Mouse (Mus musculus) MEL-GATA-1-ER (cell line): ENCODE results near the gene Zbtb14.

ENCODE experiments used
- DNase-seq: peaks from one replicate; pipeline ENCODE4 v3.0.0-alpha.2; 2012; ENCODE audit warnings: low read depth; ENCODE audit errors: extremely low read depth

Zbtb14 gene

GRCm38 (mm10) chr17:69382511-69383100, at the start of gene Zbtb14:
Gene Zbtb14 (plus strand): TSS chr17:69383050.
- DNase-seq: peak; percentile 84

- no peak for DNase-seq
These were observed 36.8 kb upstream of the Zbtb14 start for GRCm38 (mm10) chr17:69346056-69346455.

DNA sequence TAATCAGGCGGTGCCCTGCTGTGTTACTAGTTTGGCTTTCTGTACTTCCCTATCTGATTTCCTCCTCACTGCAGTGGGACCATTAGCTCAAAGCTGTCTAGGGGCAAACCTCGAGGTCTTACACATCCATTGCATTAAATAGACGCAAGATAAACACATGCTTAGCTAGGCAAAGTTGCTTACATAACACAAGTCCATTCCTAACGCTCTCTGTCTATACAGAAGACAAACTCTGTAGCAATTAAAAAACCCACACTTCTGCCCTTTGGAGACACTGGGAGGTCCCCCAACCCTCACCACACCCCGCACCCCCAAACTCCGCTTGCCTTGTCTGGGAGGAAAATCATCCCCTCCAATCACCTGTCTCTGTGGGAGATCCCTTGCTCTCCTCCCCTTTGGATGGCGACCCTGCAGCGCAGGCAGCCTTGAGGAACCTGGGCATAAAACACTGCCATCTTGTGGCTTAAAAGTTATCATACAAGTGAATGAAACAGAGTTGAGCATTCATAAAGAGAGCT, 33.8 kb upstream of the Zbtb14 start:
- no peak for DNase-seq

DNA sequence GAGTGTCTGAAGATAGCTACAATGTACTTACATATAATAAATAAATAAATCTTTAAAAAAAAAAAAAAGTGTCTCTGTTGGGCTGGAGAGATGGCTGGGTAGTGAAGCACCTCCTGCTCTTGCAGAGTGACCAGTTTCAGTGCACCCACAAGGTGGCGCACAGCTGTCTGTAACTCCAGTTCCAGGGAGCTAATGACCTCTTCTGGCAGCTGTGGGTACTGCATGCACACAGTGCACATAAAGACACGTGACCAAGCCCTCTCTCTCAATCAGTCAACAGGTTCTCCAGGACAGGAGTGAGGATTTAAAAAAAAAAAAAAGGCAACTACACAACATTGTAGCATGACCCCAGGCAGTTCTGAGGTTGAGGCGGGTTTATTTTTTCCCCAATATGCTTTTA, 17.8 kb upstream of the Zbtb14 start:
- DNase-seq: peak; percentile 21

GRCm38 (mm10) chr17:69380838-69381237, 2.0 kb upstream of the Zbtb14 start:
- DNase-seq: no peak

DNA sequence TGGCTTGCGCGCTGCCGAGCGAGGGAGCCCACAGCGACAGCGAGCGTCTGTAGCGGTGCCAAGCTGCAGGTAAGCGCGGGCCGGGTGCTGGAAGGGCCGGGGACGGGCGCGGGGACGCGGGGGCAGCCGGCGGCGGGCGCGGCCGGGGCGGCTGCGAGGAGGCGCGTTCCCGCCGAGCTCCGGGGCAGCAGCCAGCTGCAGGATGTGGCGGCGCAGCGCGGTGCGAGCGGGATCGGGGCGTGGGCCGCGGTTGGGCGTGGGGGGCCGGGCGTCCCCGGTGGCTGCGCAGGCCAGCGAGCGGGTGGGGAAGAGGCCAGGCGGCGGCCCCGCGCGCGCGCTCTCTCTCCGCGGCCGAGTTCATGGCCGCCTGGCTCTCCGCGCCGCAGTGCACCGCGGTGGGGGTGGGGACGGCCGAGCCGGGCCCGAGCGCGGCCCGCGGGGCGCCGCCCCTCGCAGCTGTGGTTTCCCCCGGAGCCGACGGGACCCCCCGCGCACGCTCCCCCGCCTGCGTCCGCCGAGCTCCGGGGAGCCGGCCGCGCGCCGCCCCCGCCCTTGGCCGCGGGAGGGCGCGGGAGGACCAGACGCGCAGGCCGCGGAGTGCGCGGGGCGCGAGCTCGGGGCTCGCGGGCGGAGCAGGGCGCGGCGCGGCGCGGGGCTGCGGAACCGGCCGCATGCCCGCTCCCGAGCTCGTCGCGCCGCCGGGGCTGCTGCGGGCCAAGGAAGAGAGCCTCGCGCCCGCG, 521 bp downstream of the Zbtb14 start:
- DNase-seq: no peak

- no peak for DNase-seq
These were observed 1.3 kb downstream of the Zbtb14 start for GRCm38 (mm10) chr17:69383941-69384665.

DNA sequence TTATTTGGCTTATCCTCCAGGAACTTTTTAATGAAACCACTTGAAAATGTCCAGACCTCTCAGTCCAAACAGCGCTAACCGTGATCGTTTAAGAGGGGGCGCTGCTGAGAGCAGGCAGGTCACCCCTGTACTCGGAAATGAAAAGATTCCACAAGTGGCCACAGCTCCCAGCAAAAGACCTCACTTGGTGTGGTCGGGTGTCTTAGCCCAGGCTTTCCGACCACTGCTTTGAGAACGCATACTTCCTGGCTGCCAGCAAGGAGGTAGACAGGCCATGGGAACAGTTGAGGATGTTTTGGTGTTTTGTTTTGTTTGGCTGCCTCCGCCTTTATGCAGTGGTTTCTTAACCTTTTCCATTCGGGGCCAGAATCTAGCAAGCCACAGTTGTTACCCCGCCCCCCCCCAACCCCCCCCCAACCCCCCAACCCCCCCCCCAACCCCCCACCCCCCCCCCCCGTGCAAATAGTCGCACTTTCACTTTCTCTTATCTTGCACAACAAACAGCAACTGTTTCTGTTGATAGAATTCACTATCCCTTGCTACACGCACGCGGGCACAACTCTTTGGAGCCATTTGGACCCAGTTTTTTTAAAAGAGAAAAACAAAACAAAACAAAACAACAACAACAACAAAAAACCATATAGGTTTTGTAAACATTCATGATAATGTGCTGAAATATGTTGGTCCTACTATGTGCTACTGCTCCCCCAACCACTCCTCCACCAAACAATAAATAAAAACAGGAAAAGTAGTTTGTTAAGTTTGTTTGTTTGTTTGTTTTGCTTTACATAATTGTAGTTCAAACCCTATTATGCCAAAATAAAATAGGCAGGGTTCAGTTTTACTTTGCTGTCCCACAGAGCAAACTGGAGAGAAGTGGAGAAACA, 13.5 kb downstream of the Zbtb14 start:
- no peak for DNase-seq

DNA sequence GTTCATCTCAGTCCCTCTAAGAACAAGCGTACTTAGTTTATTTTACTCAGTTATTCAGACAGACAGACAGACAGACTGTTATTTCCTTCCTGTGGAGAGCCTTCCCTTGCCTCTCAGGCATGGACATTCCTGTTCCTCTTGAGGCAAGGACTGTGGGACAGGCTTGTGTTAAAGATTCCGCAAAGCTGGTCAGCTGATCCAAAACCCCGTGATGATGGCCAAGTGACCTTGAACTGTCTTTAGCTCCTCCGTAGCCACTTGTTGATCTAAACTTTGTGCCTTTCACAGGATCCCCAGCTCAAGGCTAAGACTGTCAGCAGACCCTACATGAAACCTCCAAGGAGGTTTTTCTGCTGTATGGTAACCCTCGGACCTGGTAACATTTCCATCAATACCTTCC, 14.3 kb downstream of the Zbtb14 start:
- DNase-seq: no peak

DNA sequence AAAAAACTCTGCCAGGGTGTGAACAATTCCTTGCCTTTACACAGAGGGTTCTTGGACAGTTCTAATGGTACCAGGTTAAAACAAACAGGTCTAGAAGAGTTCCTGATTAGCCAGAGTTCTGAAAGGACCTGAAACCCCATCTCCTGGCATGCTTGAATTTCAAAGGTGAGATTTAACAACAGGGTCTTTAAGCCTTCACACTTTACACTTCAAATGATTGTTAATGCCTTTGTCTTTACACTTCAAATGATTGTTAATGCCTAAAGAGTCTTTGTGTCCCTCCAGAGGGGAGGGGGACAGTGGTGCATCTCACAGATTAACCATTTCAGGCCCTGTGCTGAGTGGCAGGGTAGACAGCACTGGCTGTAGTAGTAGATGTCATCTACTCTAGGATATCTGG, 15.2 kb downstream of the Zbtb14 start:
- DNase-seq: no peak

GRCm38 (mm10) chr17:69401146-69401545, 18.3 kb downstream of the Zbtb14 start:
- DNase-seq: peak; percentile 68

DNA sequence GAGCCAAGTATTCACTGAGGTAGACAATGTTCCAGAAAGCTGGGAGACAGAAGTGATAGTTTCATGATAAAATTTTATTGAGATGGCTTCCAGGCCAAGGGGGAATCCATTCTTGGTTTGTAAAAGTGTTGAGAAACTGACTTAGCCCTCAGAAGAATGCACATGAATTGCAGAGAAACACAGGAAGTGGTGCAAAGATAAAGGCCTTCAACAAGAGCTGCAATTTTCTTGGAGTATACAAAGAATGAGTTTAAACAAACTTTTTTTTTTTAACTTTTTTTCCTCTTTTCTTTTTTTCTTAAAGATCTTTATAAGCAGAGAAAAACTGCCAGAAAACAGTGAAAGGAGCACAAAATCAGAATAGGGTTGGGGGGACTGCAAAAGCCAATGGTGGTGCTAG, 33.3 kb downstream of the Zbtb14 start:
- peak; percentile 43 for DNase-seq

- DNase-seq: peak; percentile 79
These were observed 34.2 kb downstream of the Zbtb14 start for GRCm38 (mm10) chr17:69416920-69417661.

GRCm38 (mm10) chr17:69417724-69418373, 35.0 kb downstream of the Zbtb14 start:
- peak; percentile 56 for DNase-seq

DNA sequence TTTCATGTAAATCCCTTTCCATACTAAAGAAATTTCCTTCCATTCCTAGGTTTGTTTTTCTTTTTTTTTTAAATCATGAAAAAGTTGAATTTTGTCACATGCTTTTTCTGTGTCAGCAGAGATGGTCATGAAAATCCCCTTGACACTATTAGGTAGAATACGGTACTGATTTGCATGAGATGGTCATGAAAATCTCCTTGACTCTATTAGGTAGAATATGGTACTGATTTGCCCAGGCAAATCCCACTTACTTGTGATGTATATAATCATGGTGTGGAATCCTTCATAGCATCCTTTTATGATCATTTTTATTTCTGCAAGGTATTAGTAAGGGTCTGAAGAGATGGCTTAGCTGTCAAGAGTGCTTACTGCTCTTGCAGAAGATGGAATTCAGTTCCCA, 38.7 kb downstream of the Zbtb14 start:
- DNase-seq: no peak

- DNase-seq: no peak
These were observed 55.0 kb downstream of the Zbtb14 start for GRCm38 (mm10) chr17:69437836-69438235.

- DNase-seq: no peak
These were observed 55.6 kb downstream of the Zbtb14 start for GRCm38 (mm10) chr17:69438486-69438885.

DNA sequence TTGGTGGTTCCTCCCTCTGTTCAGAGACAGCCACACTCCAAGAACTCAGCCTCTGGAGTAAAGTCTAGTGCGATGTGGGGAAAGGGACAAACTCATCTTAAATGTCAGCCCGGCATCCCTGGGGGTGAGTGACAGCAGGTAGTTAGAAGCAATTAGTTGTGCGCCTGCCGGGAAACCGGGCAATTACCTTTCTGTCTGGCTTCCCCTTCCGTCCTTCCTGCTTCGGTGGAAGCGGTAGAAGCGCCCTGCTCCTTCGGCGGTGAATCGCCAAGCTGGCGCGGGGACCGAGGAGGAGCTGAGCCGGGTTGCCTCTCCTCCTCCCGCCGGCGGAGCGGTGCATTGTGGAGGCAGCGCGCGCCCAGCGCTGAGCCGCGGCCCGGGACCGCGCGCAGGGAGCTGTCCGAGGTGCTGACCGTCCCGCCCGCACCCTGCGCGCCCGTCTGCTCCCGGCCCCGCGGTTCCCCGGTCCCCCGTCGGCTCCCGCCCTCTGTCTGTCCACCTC, 56.2 kb downstream of the Zbtb14 start, which contains the start of gene Akain1:
Gene Akain1, plus strand, starts transcription at position 337 of the 502 bp plus-strand sequence.
- no peak for DNase-seq

GRCm38 (mm10) chr17:69439571-69440480, 57.0 kb downstream of the Zbtb14 start:
- no peak for DNase-seq
